Mouse (Mus musculus) bone marrow, adult 2 months (tissue): Measurements from ENCODE around the gene Rapgef6.

Experiments
- CTCF ChIP-seq: fragments of 200-500 bp; IDR thresholded peaks from 2 replicates; pipeline ENCODE4 v1.5.1; 2011; ENCODE audit warnings: low read length, control low read depth; ENCODE audit not compliant: control insufficient read depth, insufficient read depth
- POLR2A ChIP-seq: fragments of 200-500 bp; IDR thresholded peaks from 2 replicates; pipeline ENCODE4 v1.6.1; 2011; ENCODE audit warnings: low read depth, mild to moderate bottlenecking, control low read depth, low read length, borderline replicate concordance; ENCODE audit not compliant: control insufficient read depth

GRCm38 (mm10) chr11:54648573-54648972, 125.9 kb downstream of the Rapgef6 start:
- TF ChIP-seq CTCF: no peak
- no peak for TF ChIP-seq POLR2A
